Mouse (Mus musculus): ENCODE results near the gene Fam193a.

- no peak for TF ChIP-seq POLR2A (IDR thresholded peaks at IDR 0.05; ENCODE audit: low read depth, low read length)
- no peak for TF ChIP-seq CTCF (IDR thresholded peaks at IDR 0.05; ENCODE audit: borderline replicate concordance, insufficient read depth, low read length)
Observed at GRCm38 (mm10) chr5:34461294-34461693, 91.6 kb downstream of the Fam193a start.

All from embryonic fibroblast, embryonic 13.5 days (primary cell).